Mouse (Mus musculus): ENCODE data around the gene Vnn1. TPM values are rescaled to one million over a fixed set of nuclear protein-coding genes. Genes with fewer than 3 reads are reported as not detected.

Gene Vnn1
- polyA plus RNA-seq (2015; fragmentation: Illumina TruSeq; extraction: RNeasy Lipid Tissue Mini Kit (QIAGEN cat#74804); ENCODE audit: insufficient read depth, low read depth, low replicate concordance): 0.66 TPM

DNA sequence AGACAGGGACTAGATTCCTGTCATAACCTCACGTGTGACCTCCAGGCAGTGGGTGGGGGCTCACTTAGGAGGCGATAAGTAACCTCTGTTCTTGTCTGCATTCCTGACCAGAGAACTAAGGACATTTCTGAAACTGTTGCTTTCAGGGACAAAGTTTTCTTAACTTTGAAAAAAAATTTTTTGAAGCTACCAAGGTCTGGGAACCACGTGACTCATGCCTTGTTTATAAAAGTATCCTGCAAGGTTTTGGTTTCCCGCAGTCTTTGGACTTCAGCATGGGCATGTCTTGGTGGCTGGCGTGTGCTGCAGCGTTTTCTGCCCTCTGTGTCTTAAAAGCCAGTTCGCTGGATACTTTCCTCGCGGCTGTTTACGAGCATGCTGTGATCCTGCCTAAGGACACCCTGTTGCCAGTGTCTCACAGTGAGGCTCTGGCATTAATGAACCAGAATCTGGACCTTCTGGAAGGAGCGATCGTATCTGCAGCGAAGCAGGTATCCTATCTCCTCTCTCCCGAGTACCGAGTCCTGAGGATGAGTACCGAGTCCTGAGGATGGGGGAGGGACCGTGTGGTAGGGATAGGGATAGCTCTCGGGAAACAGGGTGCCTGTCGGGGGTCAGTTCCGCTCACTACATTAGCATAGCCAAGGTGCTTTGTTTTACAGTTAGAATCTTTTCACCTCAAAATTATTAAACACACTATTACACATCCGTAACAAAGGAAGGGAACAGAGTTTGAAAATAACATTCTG is at the start of gene Vnn1:
Gene Vnn1, plus strand, starts transcription at position 88 of the 749 bp plus-strand sequence.

DNA sequence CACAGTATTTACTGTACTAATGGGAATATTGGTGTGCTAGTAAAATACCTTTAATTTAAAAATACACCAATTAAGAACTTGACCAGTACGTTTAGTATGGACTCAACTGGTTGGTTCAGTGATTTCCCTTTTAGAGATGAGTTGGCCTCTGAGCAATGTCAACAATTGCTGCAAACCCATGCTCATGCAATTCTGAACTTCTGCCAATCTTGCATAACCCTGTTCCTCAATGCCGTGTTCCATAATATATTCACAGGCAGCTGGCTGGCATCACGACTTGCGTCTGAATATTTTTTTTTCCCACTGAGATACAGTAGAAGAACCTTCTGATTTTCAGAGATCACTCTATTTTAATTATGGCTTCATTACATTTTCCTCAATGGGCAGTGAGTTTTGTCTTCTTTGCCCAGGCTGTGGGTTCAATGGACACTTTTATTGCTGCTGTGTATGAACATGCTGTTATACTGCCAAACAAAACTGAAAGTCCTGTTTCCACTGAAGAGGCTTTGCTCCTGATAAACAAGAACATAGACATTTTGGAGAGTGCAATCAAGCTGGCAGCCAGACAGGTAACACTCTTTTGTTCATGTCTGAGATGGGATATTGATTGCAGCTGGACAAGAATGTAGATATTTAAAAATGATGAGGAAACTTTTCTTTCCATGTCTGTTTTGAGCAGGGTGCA is 43.1 kb upstream of the Vnn1 start, which contains the start of gene Vnn3:
Gene Vnn3, plus strand, starts transcription at position 235 of the 685 bp plus-strand sequence.

DNA sequence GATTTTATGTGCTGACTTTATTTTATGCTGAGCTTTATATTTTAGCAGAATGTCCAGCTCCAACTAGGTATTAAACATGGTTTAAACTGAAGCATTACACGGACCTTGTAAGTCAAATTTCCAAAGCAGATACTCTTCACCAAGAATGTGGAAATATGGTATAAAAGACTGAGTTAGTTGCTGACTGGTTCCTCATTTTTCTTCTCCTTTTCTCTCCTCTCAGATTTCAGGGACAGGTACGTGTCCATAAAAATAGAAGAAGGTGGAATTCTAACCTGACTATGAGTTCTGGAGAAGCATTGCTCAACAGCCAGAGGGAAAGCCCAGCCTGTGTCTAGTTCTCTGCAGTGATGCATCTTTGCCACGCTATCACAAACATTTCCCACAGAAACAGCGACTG is 25.6 kb downstream of the Vnn1 start, which contains the start of gene Taar1:
Gene Taar1, plus strand, starts transcription at position 301 of the 400 bp plus-strand sequence.

DNA sequence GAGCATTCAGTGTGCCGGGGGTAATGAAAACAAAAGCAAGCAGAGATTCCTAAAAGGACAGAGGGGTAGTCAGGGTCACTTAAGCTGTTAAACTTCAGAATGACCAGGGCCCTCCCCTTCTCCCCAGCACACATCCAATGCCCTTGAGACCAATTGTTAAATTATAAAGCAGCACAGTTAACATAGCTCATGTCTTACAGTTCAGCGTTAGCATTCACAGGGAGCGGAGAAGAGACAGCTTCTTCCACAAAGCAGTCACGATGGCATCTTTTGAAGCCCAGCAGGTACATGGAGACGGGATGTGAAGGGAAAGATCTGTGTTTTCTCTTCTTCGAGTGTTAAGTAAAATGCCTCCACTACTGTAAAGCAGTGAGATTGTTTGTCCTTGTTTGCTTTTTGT is 43.8 kb downstream of the Vnn1 start, which contains the start of gene Taar2:
Gene Taar2, plus strand, starts transcription at position 261 of the 400 bp plus-strand sequence.

DNA sequence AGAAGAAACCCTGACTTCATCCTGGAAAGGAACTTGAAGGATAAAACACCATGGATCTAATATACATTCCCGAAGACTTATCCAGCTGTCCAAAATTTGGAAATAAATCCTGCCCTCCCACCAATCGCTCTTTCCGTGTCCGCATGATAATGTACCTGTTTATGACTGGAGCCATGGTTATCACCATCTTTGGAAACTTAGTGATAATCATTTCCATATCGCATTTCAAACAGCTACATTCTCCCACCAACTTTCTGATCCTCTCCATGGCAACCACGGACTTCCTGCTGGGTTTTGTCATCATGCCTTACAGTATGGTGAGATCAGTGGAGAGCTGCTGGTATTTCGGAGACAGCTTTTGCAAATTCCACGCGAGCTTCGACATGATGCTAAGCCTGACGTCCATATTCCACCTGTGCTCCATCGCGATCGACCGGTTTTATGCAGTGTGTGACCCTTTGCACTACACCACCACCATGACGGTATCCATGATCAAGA is 55.1 kb downstream of the Vnn1 start, which contains the start of gene Taar3:
Gene Taar3, plus strand, starts transcription at position 51 of the 498 bp plus-strand sequence.

Other genes with a start within 250 kb of the Vnn1 start
- gene Rps12, start 107.4 kb upstream of the Vnn1 start, polyA plus RNA-seq (2015; fragmentation: Illumina TruSeq; extraction: RNeasy Lipid Tissue Mini Kit (QIAGEN cat#74804); ENCODE audit: insufficient read depth, low read depth, low replicate concordance): 1,153 TPM
- gene Slc18b1, start 97.7 kb upstream of the Vnn1 start, polyA plus RNA-seq (2015; fragmentation: Illumina TruSeq; extraction: RNeasy Lipid Tissue Mini Kit (QIAGEN cat#74804); ENCODE audit: insufficient read depth, low read depth, low replicate concordance): 2.6 TPM
- not detected for gene Vnn3, start 43.2 kb upstream of the Vnn1 start, polyA plus RNA-seq (2015; fragmentation: Illumina TruSeq; extraction: RNeasy Lipid Tissue Mini Kit (QIAGEN cat#74804); ENCODE audit: insufficient read depth, low read depth, low replicate concordance)
- gene Taar1, start 25.7 kb downstream of the Vnn1 start, polyA plus RNA-seq (2015; fragmentation: Illumina TruSeq; extraction: RNeasy Lipid Tissue Mini Kit (QIAGEN cat#74804); ENCODE audit: insufficient read depth, low read depth, low replicate concordance): not detected
- gene Taar2, start 43.9 kb downstream of the Vnn1 start, polyA plus RNA-seq (2015; fragmentation: Illumina TruSeq; extraction: RNeasy Lipid Tissue Mini Kit (QIAGEN cat#74804); ENCODE audit: insufficient read depth, low read depth, low replicate concordance): not detected
- not detected for gene Taar3, start 54.9 kb downstream of the Vnn1 start, polyA plus RNA-seq (2015; fragmentation: Illumina TruSeq; extraction: RNeasy Lipid Tissue Mini Kit (QIAGEN cat#74804); ENCODE audit: insufficient read depth, low read depth, low replicate concordance)
- gene Taar4, start 65.8 kb downstream of the Vnn1 start, polyA plus RNA-seq (2015; fragmentation: Illumina TruSeq; extraction: RNeasy Lipid Tissue Mini Kit (QIAGEN cat#74804); ENCODE audit: insufficient read depth, low read depth, low replicate concordance): not detected
- not detected for gene Taar5, start 76.0 kb downstream of the Vnn1 start, polyA plus RNA-seq (2015; fragmentation: Illumina TruSeq; extraction: RNeasy Lipid Tissue Mini Kit (QIAGEN cat#74804); ENCODE audit: insufficient read depth, low read depth, low replicate concordance)
- gene Taar6, start 91.0 kb downstream of the Vnn1 start, polyA plus RNA-seq (2015; fragmentation: Illumina TruSeq; extraction: RNeasy Lipid Tissue Mini Kit (QIAGEN cat#74804); ENCODE audit: insufficient read depth, low read depth, low replicate concordance): not detected
- gene Taar7a, start 98.8 kb downstream of the Vnn1 start, polyA plus RNA-seq (2015; fragmentation: Illumina TruSeq; extraction: RNeasy Lipid Tissue Mini Kit (QIAGEN cat#74804); ENCODE audit: insufficient read depth, low read depth, low replicate concordance): not detected
- not detected for gene Taar7b, start 105.3 kb downstream of the Vnn1 start, polyA plus RNA-seq (2015; fragmentation: Illumina TruSeq; extraction: RNeasy Lipid Tissue Mini Kit (QIAGEN cat#74804); ENCODE audit: insufficient read depth, low read depth, low replicate concordance)
- not detected for gene Taar7d, start 132.5 kb downstream of the Vnn1 start, polyA plus RNA-seq (2015; fragmentation: Illumina TruSeq; extraction: RNeasy Lipid Tissue Mini Kit (QIAGEN cat#74804); ENCODE audit: insufficient read depth, low read depth, low replicate concordance)
- not detected for gene Taar7e, start 142.9 kb downstream of the Vnn1 start, polyA plus RNA-seq (2015; fragmentation: Illumina TruSeq; extraction: RNeasy Lipid Tissue Mini Kit (QIAGEN cat#74804); ENCODE audit: insufficient read depth, low read depth, low replicate concordance)
- not detected for gene Taar7f, start 154.8 kb downstream of the Vnn1 start, polyA plus RNA-seq (2015; fragmentation: Illumina TruSeq; extraction: RNeasy Lipid Tissue Mini Kit (QIAGEN cat#74804); ENCODE audit: insufficient read depth, low read depth, low replicate concordance)
- gene Taar8a, start 181.8 kb downstream of the Vnn1 start, polyA plus RNA-seq (2015; fragmentation: Illumina TruSeq; extraction: RNeasy Lipid Tissue Mini Kit (QIAGEN cat#74804); ENCODE audit: insufficient read depth, low read depth, low replicate concordance): not detected
- not detected for gene Taar8b, start 197.6 kb downstream of the Vnn1 start, polyA plus RNA-seq (2015; fragmentation: Illumina TruSeq; extraction: RNeasy Lipid Tissue Mini Kit (QIAGEN cat#74804); ENCODE audit: insufficient read depth, low read depth, low replicate concordance)
- gene Taar8c, start 207.2 kb downstream of the Vnn1 start, polyA plus RNA-seq (2015; fragmentation: Illumina TruSeq; extraction: RNeasy Lipid Tissue Mini Kit (QIAGEN cat#74804); ENCODE audit: insufficient read depth, low read depth, low replicate concordance): not detected
- gene Taar9, start 214.8 kb downstream of the Vnn1 start, polyA plus RNA-seq (2015; fragmentation: Illumina TruSeq; extraction: RNeasy Lipid Tissue Mini Kit (QIAGEN cat#74804); ENCODE audit: insufficient read depth, low read depth, low replicate concordance): not detected

Data from pancreas, adult 10 weeks (tissue).